Mouse (Mus musculus) lung, embryonic 15.5 days (tissue): ENCODE measurements around the gene A430078G23Rik. TPM values are rescaled to one million over a fixed set of nuclear protein-coding genes. Genes with fewer than 3 reads are reported as not detected.
"Not testable (repeated sequence)": the region's sequence is repeated elsewhere in the genome, so short reads cannot be mapped to it uniquely, and the experiment has no call there.

Experiments
- ATAC-seq: fragments of 200-750 bp; cut with Nextera tagmentation; 2 replicates; pipeline ENCODE4 v1.8.0; 2017; ENCODE audit warnings: moderate number of reproducible peaks, borderline replicate concordance; ENCODE audit not compliant: low FRiP score, low TSS enrichment; ENCODE audit errors: extremely low read depth
- H3K27ac ChIP-seq: fragments of 300-500 bp; sonication (generic); 2 replicates; pipeline ENCODE4 v1.5.1; 2015; ENCODE audit warnings: moderate library complexity, mild to moderate bottlenecking, inconsistent platforms
- H3K27me3 ChIP-seq: fragments of 300-500 bp; sonication (generic); 2 replicates; pipeline ENCODE4 v1.6.1; 2015; ENCODE audit warnings: inconsistent platforms
- H3K36me3 ChIP-seq: fragments of 300-500 bp; sonication (generic); 2 replicates; pipeline ENCODE4 v1.6.1; 2015; ENCODE audit warnings: inconsistent platforms
- H3K4me1 ChIP-seq: fragments of 300-500 bp; sonication (generic); 2 replicates; pipeline ENCODE4 v1.6.1; 2015; ENCODE audit warnings: inconsistent platforms
- H3K4me2 ChIP-seq: fragments of 300-500 bp; sonication (generic); 2 replicates; pipeline ENCODE4 v1.6.1; 2015; ENCODE audit warnings: inconsistent platforms, mild to moderate bottlenecking, moderate library complexity
- H3K4me3 ChIP-seq: fragments of 300-500 bp; sonication (generic); 2 replicates; pipeline ENCODE4 v1.5.1; 2015; ENCODE audit warnings: mild to moderate bottlenecking, inconsistent platforms
- H3K9ac ChIP-seq: fragments of 300-500 bp; sonication (generic); 2 replicates; pipeline ENCODE4 v1.6.1; 2015; ENCODE audit warnings: inconsistent platforms
- H3K9me3 ChIP-seq: fragments of 300-500 bp; sonication (generic); 2 replicates; pipeline ENCODE4 v1.6.1; 2016; ENCODE audit warnings: inconsistent platforms
- WGBS: fragments of 180-500 bp; shearing (Covaris S2); methylation state at CpG from one replicate; pipeline ENCODE4 v1.1.7; 2015; 5-methylcytosine and 5-hydroxymethylcytosine counted together
- polyA plus RNA-seq: library from polyadenylated mRNA; unstranded; fragments of >200 nt; fragmentation: Nextera tagmentation; extraction: Ambion mirVana; gene quantifications from 2 replicates; pipeline ENCODE4 v1.2.1, GENCODE M21; 2015

A430078G23Rik gene
- polyA plus RNA-seq, 1 experiment from 2014 or later: 0.59 TPM

GRCm38 (mm10) chr8:3330662-3331061 is 22.6 kb upstream of the A430078G23Rik start:
- ATAC-seq: no peak
- WGBS: 35% methylated on average over 6 of the region's 6 CpGs

GRCm38 (mm10) chr8:3331692-3332091 is 21.5 kb upstream of the A430078G23Rik start:
- Histone ChIP-seq H3K27me3 (no peaks in the 10 kb centered on the region), H3K4me1 (no peaks in the 10 kb centered on the region), H3K36me3 (no peaks in the 10 kb centered on the region), H3K9me3 (no peaks in the 10 kb centered on the region), H3K4me2 (no peak overlapping the region), H3K27ac (no peak overlapping the region), H3K4me3 (no peak overlapping the region), H3K9ac (no peak overlapping the region)
- WGBS: 73% methylated on average over 2 of the region's 2 CpGs
- ATAC-seq: no peak

More at GRCm38 (mm10) chr8:3330662-3331061, 22.6 kb upstream of the A430078G23Rik start:
- no peaks in the 10 kb centered on the region for H3K9me3 ChIP-seq
- no peak overlapping the region for H3K9ac ChIP-seq
- no peak overlapping the region for H3K27ac ChIP-seq
- H3K36me3 ChIP-seq: no peaks in the 10 kb centered on the region
- no peaks in the 10 kb centered on the region for H3K27me3 ChIP-seq
- H3K4me2 ChIP-seq: no peak overlapping the region
- no peaks in the 10 kb centered on the region for H3K4me1 ChIP-seq
- no peak overlapping the region for H3K4me3 ChIP-seq

- Histone ChIP-seq H3K4me2 (no peak overlapping the region), H3K27me3 (no peaks in the 10 kb centered on the region), H3K9me3 (no peaks in the 10 kb centered on the region), H3K27ac (no peak overlapping the region), H3K36me3 (no peaks in the 10 kb centered on the region), H3K4me1 (no peaks in the 10 kb centered on the region), H3K9ac (no peak overlapping the region), H3K4me3 (no peak overlapping the region)
- ATAC-seq: no peak
- 79% methylated on average over 1 of the region's 1 CpGs for WGBS
Observed at GRCm38 (mm10) chr8:3335881-3336280, 17.3 kb upstream of the A430078G23Rik start.

GRCm38 (mm10) chr8:3336658-3337524 is 16.3 kb upstream of the A430078G23Rik start:
- H3K4me2 ChIP-seq: no peak overlapping the region
- H3K9me3 ChIP-seq: no peaks in the 10 kb centered on the region
- no peak overlapping the region for H3K4me3 ChIP-seq
- H3K27ac ChIP-seq: no peak overlapping the region
- H3K4me1 ChIP-seq: no peaks in the 10 kb centered on the region
- H3K36me3 ChIP-seq: no peaks in the 10 kb centered on the region
- peak; percentile 52; the same call in 1 of the 2 replicates for ATAC-seq
- no peak overlapping the region for H3K9ac ChIP-seq
- WGBS: 51% methylated on average over 9 of the region's 9 CpGs
- no peaks in the 10 kb centered on the region for H3K27me3 ChIP-seq

GRCm38 (mm10) chr8:3337525-3337824 is 15.7 kb upstream of the A430078G23Rik start:
- H3K4me2 ChIP-seq, H3K27ac ChIP-seq, H3K4me3 ChIP-seq, H3K9me3 ChIP-seq, H3K4me1 ChIP-seq, H3K36me3 ChIP-seq, H3K9ac ChIP-seq, H3K27me3 ChIP-seq, ATAC-seq: not testable (repeated sequence)
- 77% methylated on average over 3 of the region's 3 CpGs for WGBS

GRCm38 (mm10) chr8:3337971-3338370 is 15.2 kb upstream of the A430078G23Rik start:
- no peak overlapping the region for H3K27ac ChIP-seq
- H3K4me1 ChIP-seq: no peaks in the 10 kb centered on the region
- WGBS: 90% methylated on average over 11 of the region's 11 CpGs
- no peaks in the 10 kb centered on the region for H3K27me3 ChIP-seq
- no peaks in the 10 kb centered on the region for H3K36me3 ChIP-seq
- H3K4me3 ChIP-seq: no peak overlapping the region
- no peak overlapping the region for H3K9ac ChIP-seq
- H3K9me3 ChIP-seq: no peaks in the 10 kb centered on the region
- ATAC-seq: no peak
- H3K4me2 ChIP-seq: no peak overlapping the region

GRCm38 (mm10) chr8:3340711-3341110 is 12.5 kb upstream of the A430078G23Rik start:
- not testable (repeated sequence) for H3K9ac ChIP-seq, H3K27me3 ChIP-seq, H3K36me3 ChIP-seq, H3K4me3 ChIP-seq, H3K27ac ChIP-seq, H3K9me3 ChIP-seq, H3K4me1 ChIP-seq, H3K4me2 ChIP-seq, ATAC-seq
- WGBS: 98% methylated on average over 2 of the region's 3 CpGs

- no peaks in the 10 kb centered on the region for H3K4me1 ChIP-seq
- H3K9ac ChIP-seq: no peak overlapping the region
- H3K27ac ChIP-seq: no peak overlapping the region
- WGBS: 92% methylated on average over 6 of the region's 6 CpGs
- no peaks in the 10 kb centered on the region for H3K36me3 ChIP-seq
- no peaks in the 10 kb centered on the region for H3K27me3 ChIP-seq
- H3K9me3 ChIP-seq: no peaks in the 10 kb centered on the region
- H3K4me2 ChIP-seq: no peak overlapping the region
- H3K4me3 ChIP-seq: no peak overlapping the region
- no peak for ATAC-seq
Observed at GRCm38 (mm10) chr8:3345337-3345736, 7.9 kb upstream of the A430078G23Rik start.

GRCm38 (mm10) chr8:3346691-3347413 is 6.4 kb upstream of the A430078G23Rik start:
- 85% methylated on average over 5 of the region's 5 CpGs for WGBS
- Histone ChIP-seq H3K9ac (no peak overlapping the region), H3K4me2 (no peak overlapping the region), H3K27ac (no peak overlapping the region), H3K4me3 (no peak overlapping the region), H3K27me3 (no peaks in the 10 kb centered on the region), H3K9me3 (no peaks in the 10 kb centered on the region), H3K4me1 (no peaks in the 10 kb centered on the region), H3K36me3 (no peaks in the 10 kb centered on the region)
- ATAC-seq: no peak

GRCm38 (mm10) chr8:3348142-3348823 is 4.9 kb upstream of the A430078G23Rik start:
- H3K27me3 ChIP-seq: no peaks in the 10 kb centered on the region
- H3K36me3 ChIP-seq: no peaks in the 10 kb centered on the region
- ATAC-seq: no peak
- 23% methylated on average over 13 of the region's 13 CpGs for WGBS
- H3K4me2 ChIP-seq: no peak overlapping the region
- H3K4me1 ChIP-seq: peaks cover 5% of the 10 kb centered on the region
- H3K4me3 ChIP-seq: no peak overlapping the region
- H3K27ac ChIP-seq: no peak overlapping the region
- no peaks in the 10 kb centered on the region for H3K9me3 ChIP-seq
- no peak overlapping the region for H3K9ac ChIP-seq

- 11% methylated on average over 6 of the region's 6 CpGs for WGBS
- Histone ChIP-seq H3K4me1 (peaks cover 14% of the 10 kb centered on the region), H3K27me3 (no peaks in the 10 kb centered on the region), H3K27ac (no peak overlapping the region), H3K4me2 (no peak overlapping the region), H3K36me3 (no peaks in the 10 kb centered on the region), H3K9me3 (no peaks in the 10 kb centered on the region), H3K9ac (no peak overlapping the region), H3K4me3 (no peak overlapping the region)
- no peak for ATAC-seq
Observed at GRCm38 (mm10) chr8:3350747-3351146, 2.5 kb upstream of the A430078G23Rik start.

GRCm38 (mm10) chr8:3352715-3353114 is 500 bp upstream of the A430078G23Rik start:
- Histone ChIP-seq H3K27ac (peak overlapping the region; percentile 30; the same call in 1 of the 2 replicates), H3K27me3 (no peaks in the 10 kb centered on the region), H3K4me3 (no peak overlapping the region), H3K9me3 (no peaks in the 10 kb centered on the region), H3K4me2 (peak overlapping the region; percentile 18), H3K9ac (no peak overlapping the region), H3K36me3 (no peaks in the 10 kb centered on the region), H3K4me1 (peaks cover 14% of the 10 kb centered on the region)
- WGBS: 50% methylated on average over 6 of the region's 6 CpGs
- peak; percentile 19; the same call in 1 of the 2 replicates for ATAC-seq
